Mouse (Mus musculus): ENCODE results near the gene Ush1g. TPM values are rescaled to one million over a fixed set of nuclear protein-coding genes. Genes with fewer than 3 reads are reported as not detected.

Gene Ush1g
- polyA plus RNA-seq, 1 experiment: 0.05 TPM

DNA sequence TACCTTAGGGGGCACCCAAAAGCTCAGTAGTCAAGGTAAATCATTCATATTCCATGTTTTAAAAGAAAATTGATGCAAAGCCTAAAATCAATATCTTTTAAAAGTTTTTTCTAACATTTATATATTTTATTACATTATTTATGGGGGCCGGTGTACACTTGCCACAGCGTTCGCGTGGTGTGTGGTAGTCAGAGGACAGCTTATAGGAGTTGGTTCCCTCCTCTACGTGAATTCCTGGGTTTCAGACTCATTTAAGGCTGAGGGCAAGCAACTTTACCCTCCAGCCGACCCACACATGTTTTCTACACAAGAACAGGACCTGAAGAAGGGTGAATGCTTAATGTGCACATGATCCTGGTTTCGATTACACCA lies 44.3 kb downstream of the Ush1g start:
- peak overlapping the region; percentile 62 for H3K4me3 ChIP-seq (ENCODE audit: insufficient read depth, low read depth, low read length)
- TF ChIP-seq CTCF (conservative IDR thresholded peaks at IDR 0.05; ENCODE audit: insufficient read depth, insufficient read length, low read depth, low read length) (no peak), POLR2A (IDR thresholded peaks at IDR 0.05; ENCODE audit: low read depth, low read length) (no peak)
- H3K27ac ChIP-seq (ENCODE audit: insufficient read depth, low read depth, low read length): peak overlapping the region; percentile 88
- H3K4me1 ChIP-seq (ENCODE audit: control insufficient read depth, insufficient read depth, low read length): peaks cover 3% of the 10 kb centered on the region; the same call in 1 of the 2 replicates
- no peak for DNase-seq
- WGBS: 13% methylated on average over 7 of the region's 7 CpGs
- no peaks in the 10 kb centered on the region for H3K36me3 ChIP-seq (ENCODE audit: control insufficient read depth, insufficient read depth, low read length)
- no peaks in the 10 kb centered on the region for H3K27me3 ChIP-seq (replicated peaks; ENCODE audit: control insufficient read depth, insufficient read depth, low read length)

DNA sequence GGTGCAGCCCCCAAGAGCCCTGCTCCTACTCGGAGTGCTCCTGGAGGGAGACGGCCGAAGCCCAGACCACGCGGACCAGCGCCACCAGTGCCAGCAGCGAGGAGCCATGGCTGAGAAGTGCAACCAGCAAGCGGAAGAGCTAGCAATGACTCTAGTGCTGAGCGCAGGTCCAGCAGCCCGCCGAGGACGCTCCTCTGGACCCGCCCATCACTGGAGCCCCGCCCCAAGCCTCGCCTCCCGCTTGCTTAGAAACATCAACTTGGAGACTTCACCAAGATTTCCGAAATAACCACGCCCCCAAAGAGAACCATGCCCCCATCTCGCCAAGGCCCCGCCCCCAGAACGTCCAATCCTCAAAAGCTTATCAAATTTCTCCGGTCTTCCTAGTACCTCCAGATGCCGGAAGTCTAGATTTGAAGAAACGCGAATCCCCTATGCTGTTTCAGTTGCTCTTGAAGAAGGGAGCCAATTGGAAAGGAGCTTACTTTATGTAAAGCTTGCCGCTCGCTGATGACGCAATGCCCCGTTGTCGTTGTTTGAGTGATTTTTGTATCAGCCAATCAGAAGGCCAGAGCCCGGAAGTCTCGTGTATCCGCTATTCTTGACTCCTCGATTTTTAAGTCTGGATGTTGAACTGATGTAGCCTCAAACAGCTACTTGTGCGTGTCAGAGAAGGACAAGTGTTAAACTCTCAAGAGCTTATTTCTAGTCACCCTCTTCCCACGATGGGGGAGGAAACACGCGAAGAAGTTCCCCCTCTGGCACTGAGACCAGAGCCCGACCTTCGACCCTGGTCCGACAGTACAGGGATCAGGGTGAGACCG lies 44.8 kb downstream of the Ush1g start, which contains the start of gene Fdxr:
TSS of gene Fdxr (minus strand) at position 271 of the 824 bp plus-strand sequence.
- under 1% methylated on average over 42 of the region's 42 CpGs for WGBS
- DNase-seq: peak; percentile 100
- H3K36me3 ChIP-seq (ENCODE audit: control insufficient read depth, insufficient read depth, low read length): no peaks in the 10 kb centered on the region
- peak within 1 kb of the TSS; percentile 69 for H3K4me3 ChIP-seq (ENCODE audit: insufficient read depth, low read depth, low read length)
- no peaks in the 10 kb centered on the region for H3K27me3 ChIP-seq (replicated peaks; ENCODE audit: control insufficient read depth, insufficient read depth, low read length)
- H3K27ac ChIP-seq (ENCODE audit: insufficient read depth, low read depth, low read length): peak within 1 kb of the TSS; percentile 88
- peaks cover 3% of the 10 kb centered on the region; the same call in 1 of the 2 replicates for H3K4me1 ChIP-seq (ENCODE audit: control insufficient read depth, insufficient read depth, low read length)
- TF ChIP-seq POLR2A (IDR thresholded peaks at IDR 0.05; ENCODE audit: low read depth, low read length) (peak; percentile 94), CTCF (conservative IDR thresholded peaks at IDR 0.05; ENCODE audit: insufficient read depth, insufficient read length, low read depth, low read length) (no peak)

GRCm38 (mm10) chr11:115275954-115276353 lies 45.9 kb downstream of the Ush1g start:
- H3K36me3 ChIP-seq (ENCODE audit: control insufficient read depth, insufficient read depth, low read length): no peaks in the 10 kb centered on the region
- no peaks in the 10 kb centered on the region for H3K27me3 ChIP-seq (replicated peaks; ENCODE audit: control insufficient read depth, insufficient read depth, low read length)
- DNase-seq: no peak
- 72% methylated on average over 3 of the region's 3 CpGs for WGBS
- no peak overlapping the region for H3K4me3 ChIP-seq (ENCODE audit: insufficient read depth, low read depth, low read length)
- peaks cover 3% of the 10 kb centered on the region; the same call in 1 of the 2 replicates for H3K4me1 ChIP-seq (ENCODE audit: control insufficient read depth, insufficient read depth, low read length)
- TF ChIP-seq POLR2A (IDR thresholded peaks at IDR 0.05; ENCODE audit: low read depth, low read length): no peak
- TF ChIP-seq CTCF (conservative IDR thresholded peaks at IDR 0.05; ENCODE audit: insufficient read depth, insufficient read length, low read depth, low read length): no peak
- H3K27ac ChIP-seq (ENCODE audit: insufficient read depth, low read depth, low read length): no peak overlapping the region

DNA sequence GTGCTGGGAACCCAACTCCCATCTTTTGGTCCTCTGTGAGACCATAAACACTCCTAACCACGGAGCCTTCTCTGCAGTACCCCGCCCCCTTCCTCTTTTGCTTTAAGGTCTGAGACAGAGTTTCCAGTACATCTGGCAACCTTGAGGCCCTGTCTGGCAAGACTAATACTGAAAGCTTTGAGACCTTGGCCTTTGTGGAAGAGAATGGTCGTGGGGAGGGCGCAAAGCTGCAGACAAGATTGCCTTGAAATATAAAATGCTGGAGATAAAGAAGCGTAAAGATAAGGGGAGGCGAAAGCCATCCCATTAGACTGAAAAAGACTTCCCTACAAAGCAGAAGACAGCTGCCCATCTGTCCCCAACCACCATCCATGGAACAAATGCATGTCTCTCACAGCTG lies 46.3 kb downstream of the Ush1g start:
- Histone ChIP-seq H3K27ac (ENCODE audit: insufficient read depth, low read depth, low read length) (no peak overlapping the region), H3K4me3 (ENCODE audit: insufficient read depth, low read depth, low read length) (no peak overlapping the region), H3K27me3 (replicated peaks; ENCODE audit: control insufficient read depth, insufficient read depth, low read length) (no peaks in the 10 kb centered on the region), H3K36me3 (ENCODE audit: control insufficient read depth, insufficient read depth, low read length) (no peaks in the 10 kb centered on the region), H3K4me1 (ENCODE audit: control insufficient read depth, insufficient read depth, low read length) (peaks cover 3% of the 10 kb centered on the region; the same call in 1 of the 2 replicates)
- 87% methylated on average over 6 of the region's 6 CpGs for WGBS
- TF ChIP-seq CTCF (conservative IDR thresholded peaks at IDR 0.05; ENCODE audit: insufficient read depth, insufficient read length, low read depth, low read length): no peak
- TF ChIP-seq POLR2A (IDR thresholded peaks at IDR 0.05; ENCODE audit: low read depth, low read length): no peak
- DNase-seq: no peak

- H3K36me3 ChIP-seq (ENCODE audit: control insufficient read depth, insufficient read depth, low read length): no peaks in the 10 kb centered on the region
- H3K4me3 ChIP-seq (ENCODE audit: insufficient read depth, low read depth, low read length): no peak overlapping the region
- no peak overlapping the region for H3K27ac ChIP-seq (ENCODE audit: insufficient read depth, low read depth, low read length)
- WGBS: 92% methylated on average over 6 of the region's 6 CpGs
- DNase-seq: no peak
- TF ChIP-seq CTCF (conservative IDR thresholded peaks at IDR 0.05; ENCODE audit: insufficient read depth, insufficient read length, low read depth, low read length): no peak
- TF ChIP-seq POLR2A (IDR thresholded peaks at IDR 0.05; ENCODE audit: low read depth, low read length): no peak
- peaks cover 3% of the 10 kb centered on the region; the same call in 1 of the 2 replicates for H3K4me1 ChIP-seq (ENCODE audit: control insufficient read depth, insufficient read depth, low read length)
- H3K27me3 ChIP-seq (replicated peaks; ENCODE audit: control insufficient read depth, insufficient read depth, low read length): no peaks in the 10 kb centered on the region
Measured at GRCm38 (mm10) chr11:115274771-115275170, 47.1 kb downstream of the Ush1g start.

DNA sequence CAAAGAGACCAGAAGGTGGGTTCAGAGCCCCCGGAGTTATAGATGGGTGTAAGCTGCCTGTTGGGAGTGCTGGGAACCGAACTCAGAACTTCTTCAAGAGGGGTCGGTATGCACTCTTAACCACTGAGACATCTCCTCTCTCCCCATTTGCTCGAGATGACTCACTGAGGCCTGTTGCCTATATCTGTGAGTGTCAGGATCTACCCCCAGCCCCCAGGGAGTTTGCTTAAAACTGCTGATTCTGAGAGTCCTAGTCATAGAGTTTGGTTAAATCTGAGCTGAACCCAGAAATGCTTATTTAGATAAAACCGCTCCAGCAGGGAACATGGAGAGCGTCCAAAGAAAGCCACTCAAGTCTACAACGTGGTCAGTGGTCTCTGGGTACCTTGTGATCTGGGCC lies 47.7 kb downstream of the Ush1g start:
- 87% methylated on average over 7 of the region's 7 CpGs for WGBS
- peaks cover 3% of the 10 kb centered on the region; the same call in 1 of the 2 replicates for H3K4me1 ChIP-seq (ENCODE audit: control insufficient read depth, insufficient read depth, low read length)
- no peak for DNase-seq
- H3K27ac ChIP-seq (ENCODE audit: insufficient read depth, low read depth, low read length): no peak overlapping the region
- H3K4me3 ChIP-seq (ENCODE audit: insufficient read depth, low read depth, low read length): no peak overlapping the region
- no peaks in the 10 kb centered on the region for H3K36me3 ChIP-seq (ENCODE audit: control insufficient read depth, insufficient read depth, low read length)
- no peaks in the 10 kb centered on the region for H3K27me3 ChIP-seq (replicated peaks; ENCODE audit: control insufficient read depth, insufficient read depth, low read length)
- no peak for TF ChIP-seq CTCF (conservative IDR thresholded peaks at IDR 0.05; ENCODE audit: insufficient read depth, insufficient read length, low read depth, low read length)
- TF ChIP-seq POLR2A (IDR thresholded peaks at IDR 0.05; ENCODE audit: low read depth, low read length): no peak

- TF ChIP-seq CTCF (conservative IDR thresholded peaks at IDR 0.05; ENCODE audit: insufficient read depth, insufficient read length, low read depth, low read length) (no peak), POLR2A (IDR thresholded peaks at IDR 0.05; ENCODE audit: low read depth, low read length) (no peak)
- WGBS: 50% methylated on average over 7 of the region's 7 CpGs
- Histone ChIP-seq H3K36me3 (ENCODE audit: control insufficient read depth, insufficient read depth, low read length) (no peaks in the 10 kb centered on the region), H3K4me1 (ENCODE audit: control insufficient read depth, insufficient read depth, low read length) (peaks cover 3% of the 10 kb centered on the region; the same call in 1 of the 2 replicates), H3K27ac (ENCODE audit: insufficient read depth, low read depth, low read length) (no peak overlapping the region), H3K4me3 (ENCODE audit: insufficient read depth, low read depth, low read length) (no peak overlapping the region), H3K27me3 (replicated peaks; ENCODE audit: control insufficient read depth, insufficient read depth, low read length) (no peaks in the 10 kb centered on the region)
- DNase-seq: no peak
Measured at GRCm38 (mm10) chr11:115273735-115274134, 48.1 kb downstream of the Ush1g start.
